Mouse (Mus musculus) bone marrow, adult 2 months (tissue): ENCODE results near the gene Cit. TPM values are rescaled to one million over a fixed set of nuclear protein-coding genes. Genes with fewer than 3 reads are reported as not detected.

ENCODE experiments used
- H3K27ac ChIP-seq: fragments of 200-500 bp; 2 replicates; pipeline ENCODE4 v1.5.1; 2012; ENCODE audit warnings: low read depth, mild to moderate bottlenecking, control low read depth, inconsistent platforms, low read length; ENCODE audit not compliant: control insufficient read depth, poor library complexity, insufficient read depth
- H3K4me1 ChIP-seq: fragments of 200-500 bp; 2 replicates; pipeline ENCODE4 v1.6.1; 2011; ENCODE audit warnings: low read length; ENCODE audit not compliant: control insufficient read depth, insufficient read depth
- H3K4me3 ChIP-seq: fragments of 200-500 bp; replicated peaks from 2 replicates; pipeline ENCODE3; 2011; ENCODE audit warnings: mild to moderate bottlenecking, low read depth, low read length, control low read depth; ENCODE audit not compliant: control insufficient read depth
- CTCF ChIP-seq: fragments of 200-500 bp; IDR thresholded peaks from 2 replicates; pipeline ENCODE4 v1.5.1; 2011; ENCODE audit warnings: low read length, control low read depth; ENCODE audit not compliant: control insufficient read depth, insufficient read depth
- POLR2A ChIP-seq: fragments of 200-500 bp; IDR thresholded peaks from 2 replicates; pipeline ENCODE4 v1.6.1; 2011; ENCODE audit warnings: low read depth, mild to moderate bottlenecking, control low read depth, low read length, borderline replicate concordance; ENCODE audit not compliant: control insufficient read depth
- WGBS: fragments of 180-500 bp; shearing (Covaris S2); methylation state at CpG from one replicate; pipeline ENCODE4 v1.1.7; 2018; 5-methylcytosine and 5-hydroxymethylcytosine counted together
- polyA plus RNA-seq: library from polyadenylated mRNA; stranded (reverse); fragments of >200 nt; gene quantifications from 2 replicates; pipeline ENCODE4 v1.2.4, GENCODE M21; 2011; ENCODE audit warnings: low replicate concordance; ENCODE audit not compliant: missing spikeins, insufficient read depth, insufficient read length

The Cit gene
- polyA plus RNA-seq, 1 experiment, result 76.2 TPM

- Histone ChIP-seq H3K4me1 (no peaks in the 10 kb centered on the region), H3K27ac (no peak overlapping the region), H3K4me3 (no peak overlapping the region)
- WGBS, result 96% methylated on average over 11 of the region's 11 CpGs
- TF ChIP-seq CTCF (no peak), POLR2A (no peak)
Measured at GRCm38 (mm10) chr5:115985101-115985500, 140.0 kb downstream of the Cit start.

DNA sequence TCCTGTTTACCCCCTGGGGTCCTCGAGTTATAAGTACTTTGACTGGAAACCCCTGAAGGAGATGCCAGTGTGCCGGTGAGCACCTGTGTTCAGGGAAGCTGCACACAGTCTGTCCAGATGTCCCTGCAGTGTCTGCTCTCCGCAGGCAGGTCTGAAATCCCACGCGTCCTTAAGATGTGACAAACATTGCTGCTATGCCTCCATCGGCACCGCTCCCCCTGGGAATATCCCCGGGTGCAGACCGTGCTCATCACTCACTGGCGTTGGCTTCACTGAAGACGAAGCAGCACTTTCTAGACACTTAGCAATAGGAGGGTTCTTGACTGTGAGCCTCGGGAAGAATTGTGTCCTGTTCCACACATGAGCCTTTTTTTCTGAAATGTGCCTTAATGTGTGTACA, 142.2 kb downstream of the Cit start:
- H3K4me3 ChIP-seq, result no peak overlapping the region
- H3K27ac ChIP-seq, result no peak overlapping the region
- TF ChIP-seq CTCF (no peak), POLR2A (no peak)
- H3K4me1 ChIP-seq, result no peaks in the 10 kb centered on the region
- WGBS, result 95% methylated on average over 12 of the region's 12 CpGs

- Histone ChIP-seq H3K27ac (no peak overlapping the region), H3K4me3 (no peak overlapping the region), H3K4me1 (no peaks in the 10 kb centered on the region)
- TF ChIP-seq POLR2A (no peak), CTCF (no peak)
- 95% methylated on average over 11 of the region's 11 CpGs for WGBS
Measured at GRCm38 (mm10) chr5:115991717-115992116, 146.6 kb downstream of the Cit start.

DNA sequence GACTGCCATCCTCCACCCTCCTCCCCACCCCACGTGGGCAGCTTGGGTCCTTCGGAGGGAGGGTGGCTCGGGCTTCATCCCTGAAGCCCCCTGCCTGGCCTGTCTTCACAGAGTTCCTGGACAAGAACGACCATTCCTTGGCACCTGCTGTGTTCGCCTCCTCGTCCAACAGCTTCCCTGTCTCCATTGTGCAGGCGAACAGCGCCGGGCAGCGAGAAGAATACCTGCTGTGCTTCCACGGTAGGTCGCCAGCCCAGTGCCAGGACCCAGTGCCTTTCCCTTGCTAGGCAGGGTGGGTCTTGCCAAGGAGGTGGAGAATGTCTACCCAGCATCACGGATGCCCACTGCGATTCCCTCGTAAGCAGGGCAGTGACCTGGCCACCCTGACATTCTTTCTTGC, 149.0 kb downstream of the Cit start:
- Histone ChIP-seq H3K27ac (no peak overlapping the region), H3K4me3 (no peak overlapping the region), H3K4me1 (no peaks in the 10 kb centered on the region)
- WGBS, result 94% methylated on average over 15 of the region's 15 CpGs
- TF ChIP-seq CTCF (no peak), POLR2A (no peak)

DNA sequence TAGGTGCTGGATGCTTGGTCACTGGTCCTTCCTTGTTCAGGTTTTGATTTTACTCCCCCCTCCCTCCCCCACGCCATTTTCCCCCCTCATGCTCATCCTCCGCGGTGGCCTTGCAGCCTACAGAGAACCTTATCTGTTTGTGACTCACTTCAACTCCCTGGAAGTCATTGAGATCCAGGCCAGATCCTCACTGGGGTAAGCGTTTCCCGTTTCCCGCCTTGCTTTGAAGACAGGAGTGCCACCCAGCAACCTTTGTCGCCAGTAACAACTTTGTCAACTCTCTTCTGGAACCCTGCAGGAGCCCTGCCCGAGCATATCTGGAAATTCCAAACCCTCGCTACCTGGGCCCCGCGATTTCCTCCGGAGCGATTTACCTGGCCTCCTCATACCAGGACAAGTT, 152.3 kb downstream of the Cit start:
- Histone ChIP-seq H3K4me1 (no peaks in the 10 kb centered on the region), H3K4me3 (no peak overlapping the region), H3K27ac (no peak overlapping the region)
- TF ChIP-seq CTCF (no peak), POLR2A (no peak)
- 93% methylated on average over 13 of the region's 13 CpGs for WGBS

DNA sequence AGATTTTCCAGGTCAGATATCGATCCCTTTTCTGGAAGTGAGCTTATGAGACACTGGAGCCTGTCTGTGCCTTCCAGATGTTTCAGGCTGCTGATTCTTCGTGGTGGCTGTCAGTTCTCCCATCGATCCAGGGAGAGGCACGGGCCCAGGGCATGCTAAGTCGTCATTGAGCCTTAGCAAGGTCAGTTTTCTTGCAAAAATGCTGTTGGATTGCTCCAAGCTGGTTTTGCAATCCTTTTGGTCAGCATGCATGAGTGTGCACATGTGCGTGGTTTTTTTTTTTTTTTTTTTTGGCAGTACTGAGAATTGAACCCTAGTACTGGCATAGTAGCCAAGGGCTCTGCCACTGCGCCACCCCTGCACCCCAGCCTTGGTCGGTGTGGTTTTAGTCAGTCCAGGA, 158.1 kb downstream of the Cit start:
- Histone ChIP-seq H3K27ac (peak overlapping the region; percentile 55), H3K4me3 (no peak overlapping the region), H3K4me1 (peaks cover 4% of the 10 kb centered on the region)
- TF ChIP-seq POLR2A (no peak), CTCF (no peak)
- 50% methylated on average over 8 of the region's 8 CpGs for WGBS

DNA sequence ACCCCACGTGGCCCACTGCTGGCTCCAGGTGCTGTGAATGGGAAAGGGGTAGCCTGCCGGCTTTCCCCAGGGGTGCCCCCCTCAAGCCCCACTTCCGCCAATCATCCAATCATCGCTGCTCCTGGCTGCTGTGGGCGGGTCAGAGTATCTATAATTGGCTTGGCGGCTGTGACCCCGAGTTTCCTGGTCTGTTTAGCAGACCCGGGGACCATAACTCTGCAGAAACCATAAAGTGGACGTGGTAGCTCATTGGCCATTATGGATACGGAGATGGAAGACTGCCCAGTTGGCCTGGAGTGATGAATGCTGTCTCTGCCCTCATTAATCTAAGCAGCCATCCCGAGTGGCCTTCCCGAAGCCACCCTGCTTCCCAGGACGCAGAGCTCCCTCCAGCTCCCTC, 158.7 kb downstream of the Cit start:
- H3K27ac ChIP-seq, result no peak overlapping the region; the same call in 1 of the 2 replicates
- no peak for TF ChIP-seq POLR2A
- TF ChIP-seq CTCF, result no peak
- WGBS, result 87% methylated on average over 13 of the region's 13 CpGs

DNA sequence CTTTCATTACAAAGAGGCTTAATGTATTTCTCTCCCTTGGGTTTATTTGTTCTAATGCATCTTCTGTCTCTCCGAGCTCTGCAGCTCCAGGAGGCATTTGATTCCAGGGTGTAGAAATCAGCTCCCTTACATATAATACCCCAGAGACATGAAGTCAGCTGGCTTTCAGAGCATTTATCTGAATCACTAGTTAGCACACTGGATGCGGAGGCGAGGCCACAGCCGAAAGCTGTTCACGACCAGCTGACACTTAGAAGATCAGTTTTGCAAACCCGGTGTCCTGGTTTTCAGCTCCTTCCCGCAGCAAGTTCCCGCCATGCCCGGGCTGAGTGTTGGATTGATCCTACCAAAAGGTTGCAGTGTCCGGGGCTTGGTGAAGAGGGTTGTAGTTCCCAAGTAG, 159.2 kb downstream of the Cit start:
- TF ChIP-seq CTCF (no peak), POLR2A (no peak)
- 98% methylated on average over 10 of the region's 10 CpGs for WGBS
- Histone ChIP-seq H3K27ac (no peak overlapping the region), H3K4me1 (peaks cover 4% of the 10 kb centered on the region), H3K4me3 (no peak overlapping the region)

More for the DNA sequence above, 158.7 kb downstream of the Cit start:
- H3K4me1 ChIP-seq, result peaks cover 4% of the 10 kb centered on the region
- H3K4me3 ChIP-seq, result no peak overlapping the region
